ENCODE assay signal across 13 mouse cellular contexts in genomic region chr11:106056819-106057491, GRCm38 (mm10). TPM values are rescaled to one million over a fixed set of nuclear protein-coding genes. Genes with fewer than 3 reads are reported as not detected.
DNase-seq lines count a peak whose midpoint lies in the region; ATAC-seq lines count a peak whose summit lies in the region.
"Had no signal": no experiment of that assay in that cellular context is flagged by ENCODE, and none has a peak within 500 bp of the region (broad histone marks: within the 10 kb centered on the region; RNA-seq: fewer than 3 reads in every experiment).

No protein-coding gene starts in this region.

- 23% methylated on average over 8 of the region's 8 CpGs for WGBS in liver, embryonic 16.5 days (ENCODE audit: insufficient replicate concordance)

- peak overlapping the region; percentile 57 for H3K9ac ChIP-seq in liver, embryonic 16.5 days (ENCODE audit: low read depth, low read length)
- H3K9ac ChIP-seq: embryonic facial prominence, embryonic 12.5 days; hindbrain, embryonic 12.5 days had no signal

- peaks cover 42% of the 10 kb centered on the region for H3K4me1 ChIP-seq in liver, embryonic 16.5 days (ENCODE audit: control insufficient read depth, low read depth, low read length)
- H3K4me1 ChIP-seq: embryonic facial prominence, embryonic 12.5 days; hindbrain, embryonic 12.5 days had no signal

- peak; percentile 65 for ATAC-seq in granulocyte monocyte progenitor cell, adult 5-6 weeks (replicated peaks; ENCODE audit: poor library complexity, severe bottlenecking)
- ATAC-seq in liver, embryonic 16.5 days (ENCODE audit: low read depth): peak; percentile 86

- peak; percentile 93 for DNase-seq in MEL-GATA-1-ER (ENCODE audit: extremely low read depth, low read depth)
- peak; percentile 61 for DNase-seq in thymus, postnatal 25 days
- no peak for DNase-seq in right cerebral cortex, postnatal 10 days (ENCODE audit: low spot score in 2 of 2)
- DNase-seq in layer of hippocampus, postnatal 25 days (ENCODE audit: extremely low spot score in 1 of 2, low spot score in 1 of 2): no peak
- no peak for DNase-seq in right cerebral cortex, postnatal 25 days
- DNase-seq: adrenal gland, postnatal 10 days; cerebellum, adult 11-12 months; retina, postnatal 1 day had no signal

- H3K4me3 ChIP-seq in liver, embryonic 16.5 days (ENCODE audit: low read depth, low read length): no peak overlapping the region
- H3K4me3 ChIP-seq: embryonic facial prominence, embryonic 12.5 days; hindbrain, embryonic 12.5 days had no signal

- H3K9me3 ChIP-seq in liver, embryonic 16.5 days (replicated peaks; ENCODE audit: control insufficient read depth, low read length): no peaks in the 10 kb centered on the region
- H3K9me3 ChIP-seq: embryonic facial prominence, embryonic 12.5 days; hindbrain, embryonic 12.5 days had no signal

- H3K27ac ChIP-seq in liver, embryonic 16.5 days (ENCODE audit: low read length): peak overlapping the region; percentile 89
- H3K27ac ChIP-seq: embryonic facial prominence, embryonic 12.5 days; hindbrain, embryonic 12.5 days had no signal

- H3K36me3 ChIP-seq in liver, embryonic 16.5 days (ENCODE audit: control insufficient read depth, insufficient read depth): peaks cover 43% of the 10 kb centered on the region

- no peaks in the 10 kb centered on the region for H3K27me3 ChIP-seq in liver, embryonic 16.5 days (ENCODE audit: control insufficient read depth, insufficient read depth, low read depth, low read length)
- H3K27me3 ChIP-seq: embryonic facial prominence, embryonic 12.5 days; hindbrain, embryonic 12.5 days had no signal

- peak overlapping the region; percentile 47 for H3K4me2 ChIP-seq in liver, embryonic 16.5 days (ENCODE audit: low read depth, low read length)
- H3K4me2 ChIP-seq: embryonic facial prominence, embryonic 12.5 days; heart, embryonic 11.5 days; hindbrain, embryonic 12.5 days had no signal

RNA-seq across cellular contexts. Expression of gene Taco1, which starts 8.9 kb away (rescaled TPM):
- total RNA-seq in granulocyte monocyte progenitor cell, adult 5-6 weeks (2014; fragmentation: Nextera tagmentation): 6.9 and 8.9 TPM in 2 replicates
- 11.1 and 19.2 TPM in 2 replicates for total RNA-seq in granulocyte monocyte progenitor cell, adult 5-6 weeks (2017)
- polyA plus RNA-seq in liver, embryonic 16.5 days (2015; fragmentation: Nextera tagmentation; extraction: Ambion mirVana): 5.6 and 6.4 TPM in 2 replicates
- total RNA-seq in layer of hippocampus, postnatal 25 days (2021): 10 to 100 TPM; 17.6 to 21.8 TPM

RNA-seq across cellular contexts. Expression of gene Dcaf7, which starts 20.3 kb away (rescaled TPM):
- 54.6 and 55.2 TPM in 2 replicates for total RNA-seq in granulocyte monocyte progenitor cell, adult 5-6 weeks (2014; fragmentation: Nextera tagmentation)
- 49.8 and 49.9 TPM in 2 replicates for total RNA-seq in granulocyte monocyte progenitor cell, adult 5-6 weeks (2017)
- polyA plus RNA-seq in liver, embryonic 16.5 days (2015; fragmentation: Nextera tagmentation; extraction: Ambion mirVana): 25.1 and 27.5 TPM in 2 replicates
- 100 to 1,000 TPM; 146 to 153 TPM for total RNA-seq in layer of hippocampus, postnatal 25 days (2021)

RNA-seq across cellular contexts. Expression of gene Map3k3, which starts 27.5 kb away (rescaled TPM):
- total RNA-seq in granulocyte monocyte progenitor cell, adult 5-6 weeks (2014; fragmentation: Nextera tagmentation): 30.4 and 32.1 TPM in 2 replicates
- 29.1 and 29.2 TPM in 2 replicates for total RNA-seq in granulocyte monocyte progenitor cell, adult 5-6 weeks (2017)
- 2.4 and 3.6 TPM in 2 replicates for polyA plus RNA-seq in liver, embryonic 16.5 days (2015; fragmentation: Nextera tagmentation; extraction: Ambion mirVana)
- total RNA-seq in layer of hippocampus, postnatal 25 days (2021): 10 to 100 TPM; 24.5 to 31.9 TPM

RNA-seq across cellular contexts. Expression of gene Kcnh6, which starts 49.0 kb away (rescaled TPM):
- 0.21 TPM in 1 of 2 replicates, not detected in the other for total RNA-seq in granulocyte monocyte progenitor cell, adult 5-6 weeks (2014; fragmentation: Nextera tagmentation)
- not detected in 2 replicates for total RNA-seq in granulocyte monocyte progenitor cell, adult 5-6 weeks (2017)
- polyA plus RNA-seq in liver, embryonic 16.5 days (2015; fragmentation: Nextera tagmentation; extraction: Ambion mirVana): 0.05 and 0.08 TPM in 2 replicates
- 1 to 10 TPM in 1 of 2 experiments, under 1 TPM in 1; 0.96 to 1.1 TPM for total RNA-seq in layer of hippocampus, postnatal 25 days (2021)

Comparison
In these comparisons a context has a peak if more than half of its experiments do, and no peak if none do; other contexts are left out.
1. DNase-seq: peak in MEL-GATA-1-ER (single experiment) and thymus, postnatal 25 days (single experiment); none in right cerebral cortex, postnatal 10 days (0 of 2), layer of hippocampus, postnatal 25 days (0 of 2) and right cerebral cortex, postnatal 25 days (single experiment).